Comparison of ENCODE assay signal across 15 mouse cellular contexts in the genomic region with DNA sequence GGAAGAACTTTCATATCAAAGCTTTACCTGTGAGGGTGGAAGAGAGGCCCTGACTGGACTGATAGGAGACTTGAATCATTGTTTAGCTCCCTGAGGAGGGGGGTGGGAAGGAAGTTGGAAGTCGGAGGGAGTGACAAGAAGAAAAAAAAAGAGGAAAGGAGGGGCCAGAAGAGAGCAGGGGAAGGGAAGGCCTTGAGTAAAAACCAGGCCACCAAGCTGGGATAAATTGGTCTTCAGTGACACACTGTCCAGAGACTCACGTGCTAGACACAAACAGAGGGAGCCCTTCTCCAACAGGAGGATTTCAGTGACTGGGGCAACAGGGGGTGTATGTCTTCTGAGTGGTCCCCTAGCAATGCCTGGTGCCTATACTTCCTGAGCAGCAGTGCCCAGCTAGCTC.
A peak's percentile ranks its signal among the peaks of the same experiment; 100 is the strongest.
DNase-seq lines count a peak whose midpoint lies in the region; ATAC-seq lines count a peak whose summit lies in the region.
"Had no signal": no experiment of that assay in that cellular context is flagged by ENCODE, and none has a peak within 500 bp of the region (broad histone marks: within the 10 kb centered on the region; RNA-seq: fewer than 3 reads in every experiment).

No protein-coding gene starts in this region.

- ATAC-seq in heart, embryonic 16.5 days (replicated peaks; ENCODE audit: extremely low read depth, insufficient read depth, low FRiP score) = no peak
- no peak for ATAC-seq in midbrain, embryonic 15.5 days (replicated peaks)
- no peak for ATAC-seq in embryonic facial prominence, embryonic 15.5 days (ENCODE audit: insufficient number of reproducible peaks, low FRiP score, low TSS enrichment, low read depth)
- ATAC-seq in neural tube, embryonic 15.5 days (ENCODE audit: low FRiP score) = no peak
- ATAC-seq in liver, embryonic 11.5 days (replicated peaks; ENCODE audit: low FRiP score) = no peak

- H3K27me3 ChIP-seq in heart, embryonic 16.5 days (ENCODE audit: control insufficient read depth, insufficient read depth, low read length) = no peaks in the 10 kb centered on the region
- peaks cover 63% of the 10 kb centered on the region for H3K27me3 ChIP-seq in midbrain, embryonic 10.5 days (ENCODE audit: low read depth, poor library complexity, severe bottlenecking)
- no peaks in the 10 kb centered on the region for H3K27me3 ChIP-seq in midbrain, embryonic 15.5 days (replicated peaks)
- H3K27me3 ChIP-seq in embryonic facial prominence, embryonic 15.5 days = 0 out of 2 replicates have a peak, but pooled peaks cover 5% of the 10 kb centered on the region
- H3K27me3 ChIP-seq in neural tube, embryonic 15.5 days (replicated peaks) = no peaks in the 10 kb centered on the region
- no peaks in the 10 kb centered on the region for H3K27me3 ChIP-seq in liver, embryonic 11.5 days (replicated peaks; ENCODE audit: control insufficient read depth, insufficient read depth, low read length)
- H3K27me3 ChIP-seq: limb, embryonic 15.5 days had no signal

- no peak for DNase-seq in heart, adult 11 months
- no peak for DNase-seq in midbrain, embryonic 10.5 days (ENCODE audit: low spot score)
- DNase-seq in liver, embryonic 11.5 days (ENCODE audit: low spot score) = no peak
- DNase-seq in yolk sac, embryonic 10.5 days (ENCODE audit: low spot score) = no peak
- DNase-seq: adrenal gland, postnatal 25 days; gastrocnemius, postnatal 25 days; kidney, adult 9 months; lung, postnatal 14 days; midbrain, embryonic 14.5 days; right cerebral cortex, postnatal 4 days had no signal

- H3K4me3 ChIP-seq in heart, embryonic 16.5 days (ENCODE audit: low read length) = no peak overlapping the region
- no peak overlapping the region for H3K4me3 ChIP-seq in midbrain, embryonic 10.5 days
- H3K4me3 ChIP-seq in midbrain, embryonic 15.5 days = no peak overlapping the region
- H3K4me3 ChIP-seq in embryonic facial prominence, embryonic 15.5 days (replicated peaks) = no peak overlapping the region
- no peak overlapping the region for H3K4me3 ChIP-seq in neural tube, embryonic 15.5 days (replicated peaks)
- H3K4me3 ChIP-seq in liver, embryonic 11.5 days (ENCODE audit: low read depth, low read length) = no peak overlapping the region
- H3K4me3 ChIP-seq: limb, embryonic 15.5 days had no signal

- H3K9ac ChIP-seq in heart, embryonic 16.5 days (ENCODE audit: low read length) = no peak overlapping the region
- no peak overlapping the region for H3K9ac ChIP-seq in midbrain, embryonic 15.5 days
- no peak overlapping the region for H3K9ac ChIP-seq in embryonic facial prominence, embryonic 15.5 days
- no peak overlapping the region for H3K9ac ChIP-seq in neural tube, embryonic 15.5 days (replicated peaks)
- H3K9ac ChIP-seq in liver, embryonic 11.5 days (ENCODE audit: low read depth, low read length) = no peak overlapping the region
- H3K9ac ChIP-seq: limb, embryonic 15.5 days had no signal

- 28% methylated on average over 2 of the region's 2 CpGs for WGBS in heart, embryonic 16.5 days
- WGBS in midbrain, embryonic 10.5 days = 48% methylated on average over 2 of the region's 2 CpGs
- WGBS in midbrain, embryonic 15.5 days = 43% methylated on average over 2 of the region's 2 CpGs
- 43% methylated on average over 2 of the region's 2 CpGs for WGBS in embryonic facial prominence, embryonic 15.5 days
- WGBS in neural tube, embryonic 15.5 days = 39% methylated on average over 2 of the region's 2 CpGs
- WGBS in liver, embryonic 11.5 days = 25% methylated on average over 2 of the region's 2 CpGs

- H3K4me2 ChIP-seq in heart, embryonic 16.5 days (ENCODE audit: low read depth, low read length) = no peak overlapping the region
- H3K4me2 ChIP-seq in midbrain, embryonic 15.5 days = no peak overlapping the region
- no peak overlapping the region for H3K4me2 ChIP-seq in embryonic facial prominence, embryonic 15.5 days (replicated peaks)
- no peak overlapping the region for H3K4me2 ChIP-seq in neural tube, embryonic 15.5 days
- no peak overlapping the region for H3K4me2 ChIP-seq in liver, embryonic 11.5 days
- H3K4me2 ChIP-seq: limb, embryonic 15.5 days had no signal

- peak overlapping the region; percentile 48; the same call in 1 of the 2 replicates for H3K27ac ChIP-seq in heart, embryonic 16.5 days (ENCODE audit: low read length)
- peak overlapping the region; percentile 9; the same call in 1 of the 2 replicates for H3K27ac ChIP-seq in midbrain, embryonic 10.5 days (replicated peaks)
- H3K27ac ChIP-seq in midbrain, embryonic 15.5 days = no peak overlapping the region
- H3K27ac ChIP-seq in embryonic facial prominence, embryonic 15.5 days (replicated peaks) = peak overlapping the region; percentile 69
- peak overlapping the region; percentile 10; the same call in 1 of the 2 replicates for H3K27ac ChIP-seq in neural tube, embryonic 15.5 days (replicated peaks)
- H3K27ac ChIP-seq in liver, embryonic 11.5 days (ENCODE audit: low read depth, low read length) = no peak overlapping the region
- H3K27ac ChIP-seq: limb, embryonic 15.5 days had no signal

- no peaks in the 10 kb centered on the region for H3K9me3 ChIP-seq in heart, embryonic 16.5 days (replicated peaks; ENCODE audit: control insufficient read depth, low read length)
- H3K9me3 ChIP-seq in midbrain, embryonic 10.5 days (replicated peaks) = no peaks in the 10 kb centered on the region; the same call in 1 of the 2 replicates
- no peaks in the 10 kb centered on the region for H3K9me3 ChIP-seq in midbrain, embryonic 15.5 days
- no peaks in the 10 kb centered on the region for H3K9me3 ChIP-seq in embryonic facial prominence, embryonic 15.5 days (replicated peaks)
- no peaks in the 10 kb centered on the region for H3K9me3 ChIP-seq in neural tube, embryonic 15.5 days (replicated peaks)
- H3K9me3 ChIP-seq in liver, embryonic 11.5 days (ENCODE audit: control insufficient read depth, low read length) = no peaks in the 10 kb centered on the region
- H3K9me3 ChIP-seq: limb, embryonic 15.5 days had no signal

- peaks cover 23% of the 10 kb centered on the region for H3K4me1 ChIP-seq in heart, embryonic 16.5 days (ENCODE audit: control insufficient read depth, insufficient read depth, low read length)
- peaks cover 53% of the 10 kb centered on the region for H3K4me1 ChIP-seq in midbrain, embryonic 10.5 days
- H3K4me1 ChIP-seq in midbrain, embryonic 15.5 days = peaks cover 14% of the 10 kb centered on the region
- H3K4me1 ChIP-seq in embryonic facial prominence, embryonic 15.5 days = peaks cover 30% of the 10 kb centered on the region
- peaks cover 22% of the 10 kb centered on the region for H3K4me1 ChIP-seq in neural tube, embryonic 15.5 days
- peaks cover 9% of the 10 kb centered on the region for H3K4me1 ChIP-seq in liver, embryonic 11.5 days (replicated peaks; ENCODE audit: control insufficient read depth, insufficient read depth, low read length)

- H3K36me3 ChIP-seq in heart, embryonic 16.5 days (ENCODE audit: control insufficient read depth, insufficient read depth) = no peaks in the 10 kb centered on the region
- H3K36me3 ChIP-seq in midbrain, embryonic 10.5 days = no peaks in the 10 kb centered on the region
- H3K36me3 ChIP-seq in midbrain, embryonic 15.5 days (replicated peaks) = no peaks in the 10 kb centered on the region
- no peaks in the 10 kb centered on the region for H3K36me3 ChIP-seq in embryonic facial prominence, embryonic 15.5 days
- H3K36me3 ChIP-seq in neural tube, embryonic 15.5 days = no peaks in the 10 kb centered on the region
- no peaks in the 10 kb centered on the region for H3K36me3 ChIP-seq in liver, embryonic 11.5 days (ENCODE audit: control insufficient read depth, insufficient read depth, low read length)
- H3K36me3 ChIP-seq: limb, embryonic 15.5 days had no signal

Comparison
In these comparisons a context has a peak if more than half of its experiments do, and no peak if none do; other contexts are left out.
1. H3K27ac ChIP-seq: peak in heart, embryonic 16.5 days (single experiment), midbrain, embryonic 10.5 days (single experiment), embryonic facial prominence, embryonic 15.5 days (single experiment) and neural tube, embryonic 15.5 days (single experiment); none in midbrain, embryonic 15.5 days (single experiment) and liver, embryonic 11.5 days (single experiment).